Mouse (Mus musculus): ENCODE data around the gene Dppa3. TPM values are rescaled to one million over a fixed set of nuclear protein-coding genes. Genes with fewer than 3 reads are reported as not detected.

Dppa3 gene
- not detected in 4 replicates for total RNA-seq (2023)

DNA sequence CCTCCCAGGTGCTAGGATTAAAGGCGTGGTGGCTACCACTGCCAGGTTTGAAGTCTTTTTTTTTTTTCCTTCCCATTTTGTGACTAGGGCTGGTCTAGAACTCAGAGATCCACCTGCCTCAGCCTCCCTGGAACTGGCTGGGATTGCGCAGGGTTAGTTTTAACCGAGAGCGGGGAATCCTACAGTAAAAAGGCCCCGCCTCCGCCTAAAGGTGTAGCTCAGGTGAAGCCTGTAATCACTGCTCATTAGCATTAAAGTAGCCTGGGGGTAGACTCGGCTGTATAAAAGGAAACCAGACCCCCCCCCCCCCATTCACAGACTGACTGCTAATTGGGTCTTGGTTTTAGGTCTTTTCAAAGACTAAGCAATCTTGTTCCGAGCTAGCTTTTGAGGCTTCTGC is at the start of gene Dppa3:
Gene Dppa3, plus strand, starts transcription at position 301 of the 400 bp plus-strand sequence.

DNA sequence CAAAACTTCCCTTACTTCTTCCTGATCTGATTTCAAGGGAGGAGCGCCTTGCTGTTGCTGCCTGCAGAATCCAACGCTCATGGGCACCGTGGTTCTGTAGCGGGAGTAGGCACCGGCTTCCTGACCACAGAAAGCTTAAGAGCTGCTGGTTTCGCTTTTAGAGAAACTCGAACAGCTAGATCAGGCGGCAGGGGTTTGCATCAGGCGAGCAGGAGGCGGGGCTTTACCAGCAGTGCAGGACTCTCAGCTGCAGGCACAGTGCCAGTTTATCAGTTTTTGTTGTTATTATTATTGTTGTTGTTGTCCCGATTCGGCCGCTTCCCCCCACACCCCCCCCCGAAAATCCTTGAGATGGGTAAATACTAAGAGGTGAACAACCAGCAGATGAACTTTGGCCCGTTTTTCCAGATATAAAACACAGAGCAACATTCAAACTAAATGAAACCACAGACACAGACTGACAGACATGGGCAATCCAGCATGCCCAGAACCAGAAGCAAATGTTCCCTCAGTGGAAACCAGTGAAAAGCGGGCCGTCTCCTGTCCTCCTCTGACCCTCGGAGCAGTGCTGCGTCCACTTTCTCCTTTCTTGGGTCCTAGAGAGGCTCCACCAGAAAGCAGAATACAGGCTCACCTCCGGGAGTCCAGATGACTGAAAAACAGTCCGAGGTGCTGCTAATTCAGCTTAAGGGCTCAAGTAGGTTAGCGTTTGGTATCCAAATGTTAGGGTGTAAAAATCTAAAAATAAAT is 23.8 kb upstream of the Dppa3 start, which contains the start of gene Apobec1:
Gene Apobec1, minus strand, starts transcription at position 203 of the 750 bp plus-strand sequence.

DNA sequence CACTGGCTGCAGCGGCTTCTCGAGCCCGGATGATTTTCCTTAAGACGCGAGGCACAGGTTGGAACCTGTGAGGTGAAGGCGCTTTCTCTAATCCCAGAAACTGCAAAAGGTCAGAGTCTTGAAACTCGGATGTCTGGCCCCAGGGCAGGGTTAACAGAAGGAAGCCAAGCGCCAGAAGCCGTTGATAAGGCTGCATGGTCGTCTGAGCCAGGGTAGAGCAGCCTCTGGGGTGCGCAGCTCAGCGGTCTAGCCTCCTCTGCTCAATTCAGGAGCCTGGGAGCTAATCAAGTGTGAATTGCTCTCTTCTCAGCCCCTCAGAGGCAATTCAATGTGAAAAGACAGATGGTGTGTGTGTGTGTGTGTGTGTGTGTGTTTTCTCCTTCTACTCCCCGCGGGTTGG is 16.4 kb upstream of the Dppa3 start, which contains the start of gene Gdf3:
Gene Gdf3, minus strand, starts transcription at position 317 of the 400 bp plus-strand sequence.

Other genes with a start within 250 kb of the Dppa3 start
- gene Rimklb, start 127.6 kb upstream of the Dppa3 start, total RNA-seq (2023): not detected in 4 replicates
- not detected in 4 replicates for gene Mfap5, start 120.6 kb upstream of the Dppa3 start, total RNA-seq (2023)
- 0.22 to 1.0 TPM (median 0.68 TPM) in 4 replicates for gene Aicda, start 72.6 kb upstream of the Dppa3 start, total RNA-seq (2023)
- gene Apobec1, start 24.0 kb upstream of the Dppa3 start, total RNA-seq (2023): 69.3 to 92.7 TPM (median 75.8 TPM) in 4 replicates
- not detected in 4 replicates for gene Gdf3, start 16.3 kb upstream of the Dppa3 start, total RNA-seq (2023)
- not detected in 4 replicates for gene Nanog, start 81.1 kb downstream of the Dppa3 start, total RNA-seq (2023)
- gene Slc2a3, start 175.2 kb downstream of the Dppa3 start, total RNA-seq (2023): 45.2 to 48.3 TPM (median 46.5 TPM) in 4 replicates
- 53.6 to 58.7 TPM (median 57.0 TPM) in 4 replicates for gene Foxj2, start 193.5 kb downstream of the Dppa3 start, total RNA-seq (2023)
- not detected in 4 replicates for gene C3ar1, start 229.8 kb downstream of the Dppa3 start, total RNA-seq (2023)
- gene Necap1, start 248.1 kb downstream of the Dppa3 start, total RNA-seq (2023): 98.1 to 106 TPM (median 104 TPM) in 4 replicates

Data from B cell, adult 62 days (primary cell).